In the genomic region with DNA sequence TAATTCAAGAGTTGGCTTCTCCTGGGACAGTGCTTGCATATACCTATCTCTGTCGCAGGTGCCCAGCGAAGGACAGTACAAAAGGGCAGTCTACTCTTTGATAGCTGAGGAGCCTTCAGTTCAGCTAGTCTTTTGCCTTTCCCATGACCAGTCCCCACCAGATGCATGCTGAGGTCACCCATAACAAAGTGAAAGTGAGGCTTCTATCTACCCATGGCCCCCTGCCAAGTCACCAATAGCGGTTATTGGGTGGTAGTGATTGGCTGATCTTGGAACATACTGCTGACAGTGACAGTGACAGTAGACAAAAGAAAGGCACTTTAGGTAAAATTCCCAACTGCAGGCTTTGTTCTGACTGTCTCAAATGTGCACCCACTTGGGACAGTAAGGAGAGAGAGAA, we compare ENCODE assay signal across 10 mouse cellular contexts. TPM values are rescaled to one million over a fixed set of nuclear protein-coding genes. Genes with fewer than 3 reads are reported as not detected.
DNase-seq lines count a peak whose midpoint lies in the region; ATAC-seq and TF ChIP-seq lines count a peak whose summit lies in the region.
"Had no signal": no experiment of that assay in that cellular context is flagged by ENCODE, and none has a peak within 500 bp of the region (broad histone marks: within the 10 kb centered on the region; RNA-seq: fewer than 3 reads in every experiment).

No protein-coding gene starts in this region.

- H3K4me1 ChIP-seq in lung, postnatal 0 days (ENCODE audit: insufficient read depth, low read depth, low read length) = peaks cover 8% of the 10 kb centered on the region; the same call in 1 of the 2 replicates

- peak; percentile 23 for ATAC-seq in lung, postnatal 0 days
- ATAC-seq: hindbrain, postnatal 0 days had no signal

- no peak for TF ChIP-seq EP300 in lung, postnatal 0 days (IDR thresholded peaks at IDR 0.05)

- TF ChIP-seq CTCF in lung, postnatal 0 days (IDR thresholded peaks at IDR 0.05) = no peak

- H3K27me3 ChIP-seq in lung, postnatal 0 days (replicated peaks; ENCODE audit: insufficient read depth, low read length) = no peaks in the 10 kb centered on the region

- H3K9ac ChIP-seq in lung, postnatal 0 days (replicated peaks; ENCODE audit: low read depth) = no peak overlapping the region

- WGBS in lung, postnatal 0 days = 60% methylated on average over 3 of the region's 3 CpGs

- peak; percentile 3 to 7 for DNase-seq in heart, adult 18-20 months
- DNase-seq in heart, adult 8-10 months (ENCODE audit: low spot score) = no peak
- DNase-seq in 3134 (ENCODE audit: extremely low read depth, insufficient read length, low spot score) = peak; percentile 39
- peak; percentile 69 for DNase-seq in adrenal gland, postnatal 14 days
- DNase-seq in lung, postnatal 0 days (ENCODE audit: low spot score) = peak; percentile 32
- DNase-seq in thymus, postnatal 10 days (ENCODE audit: low spot score in 2 of 2) = no peak
- DNase-seq in layer of hippocampus, adult 18-20 months (ENCODE audit: low spot score in 2 of 2) = no peak
- no peak for DNase-seq in layer of hippocampus, postnatal 10 days (ENCODE audit: low spot score in 2 of 2)
- DNase-seq: kidney, postnatal 14 days had no signal

- H3K4me2 ChIP-seq in lung, postnatal 0 days (replicated peaks; ENCODE audit: low read depth, low read length) = peak overlapping the region; percentile 38

- H3K4me3 ChIP-seq in lung, postnatal 0 days (ENCODE audit: low read depth, low read length) = no peak overlapping the region

- H3K27ac ChIP-seq in lung, postnatal 0 days (ENCODE audit: low read length) = 0 out of 2 replicates have a peak overlapping the region, but pooled peaks have one; percentile 4
- H3K27ac ChIP-seq: hindbrain, postnatal 0 days had no signal

- H3K9me3 ChIP-seq in lung, postnatal 0 days (ENCODE audit: low read length) = no peaks in the 10 kb centered on the region

- no peaks in the 10 kb centered on the region for H3K36me3 ChIP-seq in lung, postnatal 0 days (ENCODE audit: insufficient read depth, low read length)

RNA-seq across cellular contexts. Expression of a gene that starts 53.2 kb away (rescaled TPM):
- total RNA-seq in heart, adult 18-20 months (2021) = 1 to 10 TPM; 2.8 to 3.2 TPM
- 1 to 10 TPM; 2.5 to 5.3 (median 3.7) TPM for total RNA-seq in heart, adult 8-10 months (2022)
- total RNA-seq in adrenal gland, postnatal 14 days (2021) = 30.8 and 31.4 TPM in 2 replicates
- polyA plus RNA-seq in lung, postnatal 0 days (2015; fragmentation: Nextera tagmentation; extraction: Ambion mirVana) = 35.0 and 37.2 TPM in 2 replicates
- total RNA-seq in layer of hippocampus, adult 18-20 months (2021) = 10 to 100 TPM; 44.2 to 48.9 TPM
- 10 to 100 TPM; 75.9 to 87.9 TPM for total RNA-seq in layer of hippocampus, postnatal 10 days (2021)

Comparison
In these comparisons a context has a peak if more than half of its experiments do, and no peak if none do; other contexts are left out.
1. DNase-seq: peak in heart, adult 18-20 months (2 of 2), 3134 (single experiment), adrenal gland, postnatal 14 days (single experiment) and lung, postnatal 0 days (single experiment); none in heart, adult 8-10 months (single experiment), thymus, postnatal 10 days (0 of 2), layer of hippocampus, adult 18-20 months (0 of 2) and layer of hippocampus, postnatal 10 days (0 of 2).